In the genomic region with DNA sequence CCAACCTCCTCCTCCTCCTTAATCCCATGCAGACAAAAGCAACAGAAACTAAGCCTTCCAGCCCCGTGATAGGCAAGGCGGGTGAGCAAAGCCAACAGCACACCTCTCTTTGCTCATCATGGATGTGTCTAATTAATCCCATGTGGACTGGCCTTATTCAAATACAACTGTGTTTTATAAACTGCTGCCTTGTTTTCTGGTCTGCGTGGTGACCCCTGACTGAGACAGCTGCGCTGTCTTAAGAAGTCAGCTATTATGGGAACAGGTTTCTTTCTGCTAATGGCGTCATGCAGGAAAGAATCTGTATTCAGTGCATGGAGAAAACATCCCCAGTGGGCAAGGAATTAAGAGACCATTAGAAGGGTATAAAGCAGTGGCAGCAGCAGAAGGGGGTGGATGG, we compare ENCODE assay signal across 9 mouse cellular contexts.
DNase-seq lines count a peak whose midpoint lies in the region; ATAC-seq lines count a peak whose summit lies in the region.
"Had no signal": no experiment of that assay in that cellular context is flagged by ENCODE, and none has a peak within 500 bp of the region (broad histone marks: within the 10 kb centered on the region; RNA-seq: fewer than 3 reads in every experiment).

No protein-coding gene starts in this region.

- H3K9ac ChIP-seq in neural tube, embryonic 12.5 days, result no peak overlapping the region
- H3K9ac ChIP-seq in hindbrain, embryonic 12.5 days, result no peak overlapping the region
- H3K9ac ChIP-seq in midbrain, embryonic 13.5 days (replicated peaks), result no peak overlapping the region

- WGBS in neural tube, embryonic 12.5 days, result 37% methylated on average over 5 of the region's 5 CpGs
- 24% methylated on average over 5 of the region's 5 CpGs for WGBS in hindbrain, embryonic 12.5 days
- WGBS in midbrain, embryonic 13.5 days, result 4% methylated on average over 5 of the region's 5 CpGs

- H3K4me1 ChIP-seq in neural tube, embryonic 12.5 days, result peaks cover 5% of the 10 kb centered on the region
- H3K4me1 ChIP-seq in hindbrain, embryonic 12.5 days, result peaks cover 10% of the 10 kb centered on the region
- peaks cover 20% of the 10 kb centered on the region for H3K4me1 ChIP-seq in midbrain, embryonic 13.5 days (replicated peaks)

- no peak overlapping the region for H3K4me2 ChIP-seq in neural tube, embryonic 12.5 days (replicated peaks)
- 0 out of 2 replicates have a peak overlapping the region, but pooled peaks have one; percentile 4 for H3K4me2 ChIP-seq in hindbrain, embryonic 12.5 days (replicated peaks)
- H3K4me2 ChIP-seq in midbrain, embryonic 13.5 days (replicated peaks), result peak overlapping the region; percentile 18

- DNase-seq in neural tube, embryonic 10.5 days (ENCODE audit: extremely low spot score, low spot score), result no peak
- no peak for DNase-seq in cerebellum, adult 11 months
- no peak for DNase-seq in gastrocnemius, adult 18-20 months (ENCODE audit: low spot score)
- no peak for DNase-seq in right cerebral cortex, postnatal 36 days (ENCODE audit: low spot score in 2 of 2)
- DNase-seq: right cerebral cortex, postnatal 14 days; thymus, postnatal 4 days had no signal

- H3K36me3 ChIP-seq in neural tube, embryonic 12.5 days, result no peaks in the 10 kb centered on the region
- no peaks in the 10 kb centered on the region for H3K36me3 ChIP-seq in hindbrain, embryonic 12.5 days
- no peaks in the 10 kb centered on the region for H3K36me3 ChIP-seq in midbrain, embryonic 13.5 days

- H3K4me3 ChIP-seq in neural tube, embryonic 12.5 days, result no peak overlapping the region
- no peak overlapping the region for H3K4me3 ChIP-seq in hindbrain, embryonic 12.5 days
- H3K4me3 ChIP-seq in midbrain, embryonic 13.5 days (replicated peaks), result no peak overlapping the region

- ATAC-seq in neural tube, embryonic 12.5 days (ENCODE audit: low FRiP score, low read depth), result peak; percentile 73; the same call in 1 of the 2 replicates
- ATAC-seq in hindbrain, embryonic 12.5 days (ENCODE audit: low FRiP score), result peak; percentile 72
- ATAC-seq in midbrain, embryonic 13.5 days, result peak; percentile 89

- no peaks in the 10 kb centered on the region for H3K9me3 ChIP-seq in neural tube, embryonic 12.5 days
- H3K9me3 ChIP-seq in hindbrain, embryonic 12.5 days (replicated peaks), result no peaks in the 10 kb centered on the region
- H3K9me3 ChIP-seq in midbrain, embryonic 13.5 days, result no peaks in the 10 kb centered on the region

- no peak overlapping the region for H3K27ac ChIP-seq in neural tube, embryonic 12.5 days
- H3K27ac ChIP-seq in hindbrain, embryonic 12.5 days, result no peak overlapping the region
- peak overlapping the region; percentile 65 for H3K27ac ChIP-seq in midbrain, embryonic 13.5 days

- no peaks in the 10 kb centered on the region for H3K27me3 ChIP-seq in neural tube, embryonic 12.5 days (replicated peaks)
- H3K27me3 ChIP-seq in hindbrain, embryonic 12.5 days, result no peaks in the 10 kb centered on the region
- H3K27me3 ChIP-seq in midbrain, embryonic 13.5 days, result peaks cover 23% of the 10 kb centered on the region
